Mouse (Mus musculus): ENCODE data around the gene Cd59a. TPM values are rescaled to one million over a fixed set of nuclear protein-coding genes. Genes with fewer than 3 reads are reported as not detected.
"Not testable (repeated sequence)": the region's sequence is repeated elsewhere in the genome, so short reads cannot be mapped to it uniquely, and the experiment has no call there.

Cd59a gene
- 174 and 250 TPM in 2 replicates for polyA plus RNA-seq (2012; ENCODE audit: insufficient read depth, insufficient read length, missing spikeins)

DNA sequence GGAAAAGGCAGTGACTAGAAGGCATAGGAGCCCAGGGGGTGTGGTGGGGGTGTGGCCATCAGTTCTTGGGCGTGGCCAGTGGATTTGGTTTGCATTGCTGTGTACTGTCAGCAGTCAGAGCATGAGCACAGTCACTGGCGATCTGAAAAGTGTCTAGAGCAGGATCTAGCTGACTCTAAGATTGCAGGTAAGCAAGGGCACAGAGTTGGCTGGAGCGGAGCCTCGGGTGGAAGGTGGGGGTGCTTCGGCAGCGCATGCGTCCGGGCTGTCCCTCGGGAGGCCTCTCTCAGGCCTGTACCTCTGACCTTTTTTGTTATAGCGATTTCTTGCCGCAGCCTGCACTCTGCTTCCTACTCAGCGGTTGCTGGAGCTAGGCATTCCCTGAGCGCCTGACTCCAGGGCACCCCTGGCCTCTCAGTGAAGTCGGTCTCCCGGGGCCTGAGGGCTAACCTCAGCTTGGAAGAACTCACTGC is at the start of gene Cd59a:
Gene Cd59a, plus strand, starts transcription at position 61 of the 473 bp plus-strand sequence.
- Histone ChIP-seq H3K4me3 (ENCODE audit: insufficient read depth, low read depth, low read length) (peak within 1 kb of the TSS; percentile 71), H3K27ac (replicated peaks; ENCODE audit: low read depth, low read length) (peak within 1 kb of the TSS; percentile 83), H3K4me1 (ENCODE audit: control insufficient read depth, insufficient read depth, insufficient read length, low read length) (peaks cover 6% of the 10 kb centered on the region; the same call in 1 of the 2 replicates)

DNA sequence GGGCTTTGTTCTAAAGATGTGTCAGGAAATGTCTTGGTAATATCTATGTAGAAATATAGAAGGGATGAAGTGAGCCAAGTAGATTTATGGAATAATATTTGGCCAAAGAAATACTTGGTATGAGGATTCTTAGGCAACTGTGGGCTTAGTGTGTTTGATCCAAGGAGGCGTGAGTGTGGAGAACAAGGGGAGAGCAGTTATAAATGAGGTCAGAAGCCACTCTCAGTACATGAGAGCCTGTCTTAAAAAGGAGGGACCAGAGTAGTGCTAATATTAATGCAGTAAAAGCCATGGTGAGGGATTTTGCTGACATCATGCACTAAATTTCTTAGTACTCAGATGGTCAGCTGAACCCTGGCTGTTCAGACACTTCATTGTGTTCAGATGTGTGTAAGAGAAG is 37.2 kb upstream of the Cd59a start:
- Histone ChIP-seq H3K4me1 (ENCODE audit: control insufficient read depth, insufficient read depth, insufficient read length, low read length) (no peaks in the 10 kb centered on the region), H3K27ac (replicated peaks; ENCODE audit: low read depth, low read length) (no peak overlapping the region), H3K4me3 (ENCODE audit: insufficient read depth, low read depth, low read length) (no peak overlapping the region)

DNA sequence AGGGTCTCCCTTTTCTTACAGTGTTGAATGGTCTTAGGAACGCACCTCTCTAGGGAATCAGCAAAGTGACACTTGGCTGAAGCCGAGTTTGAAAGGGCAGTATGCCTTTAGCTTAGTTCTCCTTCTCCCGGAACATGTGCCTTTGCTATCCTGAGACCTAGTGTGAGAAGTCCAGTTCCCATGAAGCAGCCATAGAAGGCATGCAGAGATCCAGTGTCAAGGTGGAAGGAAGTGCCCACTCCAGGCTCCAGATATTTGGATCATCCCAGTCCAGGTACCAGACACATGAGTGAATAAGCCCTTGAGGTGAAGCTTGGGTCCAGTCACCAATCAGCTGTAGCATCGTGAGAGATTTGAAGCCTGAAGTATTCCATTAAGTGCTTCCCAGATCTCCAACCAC is 36.6 kb upstream of the Cd59a start:
- Histone ChIP-seq H3K4me3 (ENCODE audit: insufficient read depth, low read depth, low read length) (no peak overlapping the region), H3K4me1 (ENCODE audit: control insufficient read depth, insufficient read depth, insufficient read length, low read length) (no peaks in the 10 kb centered on the region), H3K27ac (replicated peaks; ENCODE audit: low read depth, low read length) (no peak overlapping the region)

DNA sequence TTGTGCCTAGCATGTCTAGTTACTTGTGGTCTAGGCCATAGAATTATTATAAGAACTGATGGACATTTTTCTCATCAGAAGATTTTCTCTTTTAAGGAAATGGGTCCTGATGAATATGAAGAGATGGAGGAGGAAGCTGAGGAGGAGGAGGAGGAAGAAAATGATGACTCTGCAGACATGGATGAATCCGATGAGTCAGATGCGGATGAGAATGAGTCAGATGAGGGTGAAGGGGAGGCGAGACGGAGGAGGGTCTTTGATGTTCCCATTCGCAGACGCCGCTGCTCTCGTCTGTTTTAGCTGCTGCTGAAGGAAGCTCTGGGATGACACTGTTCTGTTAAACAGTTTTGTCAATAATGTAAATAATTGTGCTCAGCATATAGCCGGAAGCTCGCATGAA is 35.8 kb upstream of the Cd59a start:
- Histone ChIP-seq H3K4me1 (ENCODE audit: control insufficient read depth, insufficient read depth, insufficient read length, low read length) (no peaks in the 10 kb centered on the region), H3K27ac (replicated peaks; ENCODE audit: low read depth, low read length) (no peak overlapping the region)

DNA sequence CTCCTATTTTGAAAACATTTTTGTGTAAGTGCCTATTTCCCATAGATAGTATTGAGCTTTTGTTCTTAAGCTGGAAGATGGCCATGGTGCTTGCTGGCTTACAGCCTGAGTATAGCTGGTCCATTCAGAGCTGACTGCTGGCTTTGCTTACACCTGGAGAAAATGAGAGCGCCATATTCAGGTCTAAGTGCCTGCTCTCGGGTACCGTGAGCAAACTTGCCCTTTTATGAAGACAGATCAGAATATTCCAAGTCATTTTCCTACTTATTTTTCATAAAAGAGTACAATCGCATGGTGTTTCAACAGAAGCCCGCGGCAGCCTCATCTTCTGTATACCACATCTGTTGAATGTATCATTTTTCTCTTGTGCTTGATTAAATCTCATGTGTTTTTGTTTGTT is 34.6 kb upstream of the Cd59a start:
- Histone ChIP-seq H3K4me1 (ENCODE audit: control insufficient read depth, insufficient read depth, insufficient read length, low read length) (no peaks in the 10 kb centered on the region), H3K27ac (replicated peaks; ENCODE audit: low read depth, low read length) (no peak overlapping the region), H3K4me3 (ENCODE audit: insufficient read depth, low read depth, low read length) (no peak overlapping the region)

More for the DNA sequence above, 35.8 kb upstream of the Cd59a start:
- no peak overlapping the region for H3K4me3 ChIP-seq (ENCODE audit: insufficient read depth, low read depth, low read length)

DNA sequence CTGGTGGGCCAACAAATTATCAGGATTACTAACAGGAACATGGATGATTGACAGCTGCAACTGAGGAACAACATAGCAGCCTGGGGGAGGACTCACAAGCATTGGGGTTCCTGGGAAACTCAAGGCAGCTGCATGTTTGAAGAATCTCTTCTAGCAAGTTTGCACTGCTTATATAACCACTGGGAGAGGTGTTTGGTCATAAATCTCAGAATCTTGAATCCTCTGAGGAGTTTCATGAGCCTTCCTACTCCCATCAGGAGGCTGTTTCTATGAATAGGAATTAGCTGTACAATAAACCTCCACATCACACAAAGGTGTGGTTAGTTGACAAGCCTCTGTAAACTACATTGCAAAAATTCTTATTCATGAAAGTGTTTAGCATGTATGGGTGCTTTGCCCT is 32.9 kb upstream of the Cd59a start:
- Histone ChIP-seq H3K27ac (replicated peaks; ENCODE audit: low read depth, low read length) (no peak overlapping the region), H3K4me1 (ENCODE audit: control insufficient read depth, insufficient read depth, insufficient read length, low read length) (no peaks in the 10 kb centered on the region), H3K4me3 (ENCODE audit: insufficient read depth, low read depth, low read length) (no peak overlapping the region)

DNA sequence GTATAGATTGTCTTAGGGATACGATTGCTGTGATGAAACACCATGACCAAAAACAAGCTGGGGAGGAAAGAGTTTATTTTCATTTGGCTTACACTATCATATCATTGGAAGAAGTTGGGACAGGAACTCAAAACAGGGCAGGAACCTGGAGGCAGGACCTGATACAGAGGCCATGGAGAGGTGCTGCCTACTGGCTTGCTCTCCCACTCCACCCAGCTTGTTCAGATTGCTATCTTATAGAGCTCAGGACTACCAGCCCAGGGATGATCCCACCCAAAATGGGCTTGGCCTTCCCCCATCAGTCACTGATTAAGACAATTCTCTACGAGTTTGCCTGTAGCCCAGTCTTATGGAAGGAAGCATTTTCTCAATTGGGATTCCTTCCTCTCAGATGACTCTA is 31.4 kb upstream of the Cd59a start:
- Histone ChIP-seq H3K27ac (replicated peaks; ENCODE audit: low read depth, low read length) (no peak overlapping the region), H3K4me3 (ENCODE audit: insufficient read depth, low read depth, low read length) (no peak overlapping the region), H3K4me1 (ENCODE audit: control insufficient read depth, insufficient read depth, insufficient read length, low read length) (no peaks in the 10 kb centered on the region)

DNA sequence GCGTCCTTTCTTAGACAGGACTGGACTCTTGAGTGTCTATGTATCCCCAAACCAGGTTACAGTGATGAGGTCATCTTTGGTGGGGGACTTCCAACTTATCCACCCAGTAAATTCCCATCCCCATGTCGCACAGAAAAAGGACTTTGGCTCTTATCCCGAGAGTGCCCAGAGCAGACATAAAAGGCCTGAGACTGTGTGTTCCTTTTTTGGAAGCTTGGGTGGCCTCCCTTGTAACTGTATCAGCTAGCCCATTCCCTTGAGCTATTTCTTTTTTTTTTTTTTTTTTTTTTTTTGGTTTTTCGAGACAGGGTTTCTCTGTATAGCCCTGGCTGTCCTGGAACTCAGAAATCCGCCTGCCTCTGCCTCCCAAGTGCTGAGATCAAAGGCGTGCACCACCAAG is 30.1 kb upstream of the Cd59a start, which contains the start of gene Gm10912:
Gene Gm10912, plus strand, starts transcription at position 301 of the 400 bp plus-strand sequence.
- not testable (repeated sequence) for H3K4me1 ChIP-seq (ENCODE audit: control insufficient read depth, insufficient read depth, insufficient read length, low read length); H3K27ac ChIP-seq (replicated peaks; ENCODE audit: low read depth, low read length); H3K4me3 ChIP-seq (ENCODE audit: insufficient read depth, low read depth, low read length)

DNA sequence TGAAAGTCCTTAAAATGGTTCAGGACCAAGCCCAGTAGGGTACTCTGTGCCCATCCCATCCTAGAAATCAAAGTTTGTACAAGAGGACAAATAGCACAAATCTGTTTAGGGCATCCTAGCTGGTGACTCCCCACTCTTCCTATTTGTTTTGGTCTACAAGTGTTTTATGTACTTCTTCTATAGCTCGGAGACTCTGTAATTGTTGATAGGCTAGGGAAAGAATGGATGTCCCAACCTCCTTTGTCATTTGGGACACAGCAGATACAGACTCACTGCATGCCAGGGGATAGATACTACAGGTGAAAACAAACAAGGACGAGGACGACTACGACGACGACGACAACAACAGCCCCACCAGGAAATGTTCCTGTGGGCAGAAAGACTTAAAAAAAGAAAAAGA is 27.2 kb upstream of the Cd59a start, which contains the start of gene Gm10799:
Gene Gm10799, minus strand, starts transcription at position 101 of the 400 bp plus-strand sequence.
- not testable (repeated sequence) for H3K27ac ChIP-seq (replicated peaks; ENCODE audit: low read depth, low read length); H3K4me1 ChIP-seq (ENCODE audit: control insufficient read depth, insufficient read depth, insufficient read length, low read length); H3K4me3 ChIP-seq (ENCODE audit: insufficient read depth, low read depth, low read length)

DNA sequence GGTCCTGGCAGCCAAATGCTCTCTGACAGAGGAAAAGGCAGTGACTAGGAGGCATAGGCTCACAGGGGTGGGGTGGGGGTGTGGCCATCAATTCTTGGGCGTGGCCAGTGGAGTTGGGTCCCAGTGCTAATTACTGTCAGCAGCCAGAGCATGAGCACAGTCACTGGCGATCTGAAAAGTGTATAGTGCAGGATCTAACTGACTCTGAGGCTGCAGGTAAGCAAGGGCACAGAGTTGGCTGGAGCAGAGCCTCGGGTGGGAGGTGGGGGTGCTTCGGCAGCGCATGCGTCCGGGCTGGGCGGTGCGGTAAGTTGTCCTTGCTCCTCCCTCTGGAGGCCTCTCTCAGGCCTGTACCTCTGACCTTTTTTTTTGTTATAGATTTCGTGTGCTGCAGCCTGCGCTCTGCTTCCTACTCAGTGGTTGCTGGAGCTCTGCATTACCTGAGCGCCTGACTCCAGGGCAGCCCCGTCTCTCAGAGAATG is 25.9 kb upstream of the Cd59a start, which contains the start of gene Cd59b:
Gene Cd59b, plus strand, starts transcription at position 146 of the 482 bp plus-strand sequence.
- Histone ChIP-seq H3K4me1 (ENCODE audit: control insufficient read depth, insufficient read depth, insufficient read length, low read length) (no peaks in the 10 kb centered on the region), H3K27ac (replicated peaks; ENCODE audit: low read depth, low read length) (peak within 1 kb of the TSS; percentile 75; the same call in 1 of the 2 replicates), H3K4me3 (ENCODE audit: insufficient read depth, low read depth, low read length) (peak within 1 kb of the TSS; percentile 73)

DNA sequence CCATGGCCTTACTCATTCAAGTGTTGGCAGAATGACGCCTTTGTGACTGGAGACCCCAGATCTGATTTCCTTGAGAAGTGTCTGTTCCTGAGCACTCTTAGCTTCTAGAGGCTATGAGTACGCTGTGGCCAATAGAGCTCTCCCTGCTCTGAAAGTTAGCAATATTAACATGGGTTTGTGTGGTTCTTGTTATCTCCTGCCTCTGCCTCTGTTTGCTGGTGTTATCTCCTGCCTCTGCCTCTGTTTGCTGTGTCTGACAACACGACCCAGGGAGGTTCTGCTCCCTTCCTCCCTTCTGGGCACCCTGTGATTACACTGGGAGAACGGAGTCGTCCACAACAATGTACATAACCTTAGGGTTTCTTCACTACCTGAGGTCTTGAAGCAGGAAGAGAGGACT is 17.3 kb upstream of the Cd59a start:
- not testable (repeated sequence) for H3K27ac ChIP-seq (replicated peaks; ENCODE audit: low read depth, low read length); H3K4me1 ChIP-seq (ENCODE audit: control insufficient read depth, insufficient read depth, insufficient read length, low read length); H3K4me3 ChIP-seq (ENCODE audit: insufficient read depth, low read depth, low read length)

DNA sequence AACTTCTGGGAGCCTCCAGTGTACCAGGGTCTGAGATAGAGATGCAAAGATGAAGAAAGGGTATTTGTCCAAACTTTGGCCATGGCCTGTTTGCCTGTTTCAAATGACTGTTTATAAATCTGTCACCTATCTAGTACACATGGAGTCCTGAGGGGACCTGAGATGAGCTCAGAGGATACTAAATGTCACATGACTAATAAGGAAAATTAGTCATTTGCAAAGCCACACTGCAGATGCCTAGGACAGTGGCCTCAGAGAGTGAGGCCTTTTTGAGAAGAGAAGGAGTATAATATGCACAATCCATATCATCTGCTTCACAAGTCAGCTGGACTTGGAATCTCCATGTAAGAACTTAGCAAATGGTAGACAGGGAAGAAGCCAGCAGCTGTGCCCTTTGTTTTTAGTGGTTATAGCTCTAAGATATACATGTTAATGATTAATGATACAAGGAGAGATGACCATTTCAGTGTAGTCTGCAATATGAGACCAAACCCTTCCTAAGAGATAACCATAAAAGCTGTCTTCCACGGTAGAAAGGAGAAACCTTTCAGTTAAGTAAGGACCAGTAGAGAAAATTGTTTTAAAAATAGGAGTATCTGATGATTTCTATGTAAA is 14.1 kb upstream of the Cd59a start:
- H3K4me3 ChIP-seq (ENCODE audit: insufficient read depth, low read depth, low read length); H3K4me1 ChIP-seq (ENCODE audit: control insufficient read depth, insufficient read depth, insufficient read length, low read length); H3K27ac ChIP-seq (replicated peaks; ENCODE audit: low read depth, low read length): not testable (repeated sequence)

DNA sequence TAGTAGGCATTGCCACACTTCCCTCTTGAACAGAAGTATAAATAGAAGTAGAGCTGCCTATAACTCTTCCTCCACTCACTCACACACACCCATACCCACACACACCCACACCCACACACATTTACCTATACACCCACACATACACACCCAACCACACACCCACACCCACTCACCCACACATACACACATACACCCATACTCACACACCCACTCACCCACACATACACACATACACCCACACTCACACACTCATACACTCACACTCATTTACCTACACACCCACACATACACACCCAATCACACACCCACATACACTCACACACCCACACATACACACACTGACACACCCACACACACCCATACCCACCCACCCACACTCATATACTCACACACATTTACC is 13.1 kb upstream of the Cd59a start:
- no peak overlapping the region for H3K27ac ChIP-seq (replicated peaks; ENCODE audit: low read depth, low read length)
- H3K4me1 ChIP-seq (ENCODE audit: control insufficient read depth, insufficient read depth, insufficient read length, low read length): no peaks in the 10 kb centered on the region
- H3K4me3 ChIP-seq (ENCODE audit: insufficient read depth, low read depth, low read length): no peak overlapping the region

DNA sequence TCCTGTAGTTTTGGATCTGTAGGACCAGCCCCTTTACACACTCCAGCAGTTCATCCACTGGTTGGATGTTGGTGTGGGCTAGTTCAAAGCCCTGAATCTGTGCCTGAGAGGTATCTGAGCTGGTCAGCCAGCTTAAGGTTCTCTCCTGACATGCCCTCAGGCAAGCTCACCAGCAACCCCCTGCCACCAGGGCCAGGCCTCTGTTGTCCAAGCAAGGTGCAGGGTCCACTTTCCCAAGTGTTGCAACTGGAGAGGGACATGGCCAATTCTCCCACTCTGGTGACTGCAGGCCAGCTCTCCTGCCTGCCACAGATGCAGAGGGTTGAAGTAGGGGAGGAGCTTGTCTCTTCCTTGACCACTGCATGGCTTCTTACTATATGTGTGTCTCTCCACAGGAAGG is 11.6 kb upstream of the Cd59a start:
- H3K27ac ChIP-seq (replicated peaks; ENCODE audit: low read depth, low read length); H3K4me1 ChIP-seq (ENCODE audit: control insufficient read depth, insufficient read depth, insufficient read length, low read length); H3K4me3 ChIP-seq (ENCODE audit: insufficient read depth, low read depth, low read length): not testable (repeated sequence)

DNA sequence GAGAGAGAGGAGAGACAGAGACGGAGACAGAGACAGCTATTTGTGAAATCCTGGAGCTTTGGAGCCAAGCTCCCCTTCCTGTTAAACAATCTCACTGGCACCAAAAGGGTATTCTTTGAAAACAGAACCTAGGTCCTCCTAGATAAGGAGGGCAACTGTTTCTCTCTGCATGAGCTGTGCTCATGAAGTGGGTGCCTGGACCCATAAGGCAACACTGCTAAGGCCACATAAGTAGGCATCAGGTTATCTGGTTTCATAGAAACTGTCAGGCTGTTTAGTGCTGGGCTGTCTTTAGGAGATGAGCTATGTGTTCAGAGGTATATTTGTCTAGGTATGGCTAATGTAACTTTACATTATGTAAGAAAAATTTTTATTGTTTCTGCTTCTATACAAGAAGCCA is 8.0 kb upstream of the Cd59a start:
- not testable (repeated sequence) for H3K4me3 ChIP-seq (ENCODE audit: insufficient read depth, low read depth, low read length); H3K4me1 ChIP-seq (ENCODE audit: control insufficient read depth, insufficient read depth, insufficient read length, low read length); H3K27ac ChIP-seq (replicated peaks; ENCODE audit: low read depth, low read length)

DNA sequence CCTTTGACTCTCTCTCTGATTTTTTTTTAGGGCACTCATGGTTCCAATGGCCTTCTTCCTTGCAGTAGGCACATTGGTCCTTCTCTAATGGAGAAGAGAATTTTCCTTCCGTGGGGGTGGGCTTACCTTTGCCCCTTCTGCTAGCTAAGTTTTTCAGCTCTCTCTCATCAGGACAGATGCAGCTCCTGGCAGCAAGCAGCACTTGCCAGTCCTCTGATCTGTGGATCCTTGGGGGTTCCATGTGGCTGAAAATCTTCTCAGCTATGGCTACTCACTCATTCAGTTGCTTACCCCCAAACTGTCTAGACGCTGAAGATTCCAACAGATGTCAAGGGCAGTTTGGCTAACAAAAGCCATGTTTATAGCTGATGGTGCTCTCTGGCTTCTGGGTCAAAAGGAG is 2.3 kb upstream of the Cd59a start:
- peaks cover 2% of the 10 kb centered on the region; the same call in 1 of the 2 replicates for H3K4me1 ChIP-seq (ENCODE audit: control insufficient read depth, insufficient read depth, insufficient read length, low read length)
- H3K27ac ChIP-seq (replicated peaks; ENCODE audit: low read depth, low read length): no peak overlapping the region
- H3K4me3 ChIP-seq (ENCODE audit: insufficient read depth, low read depth, low read length): no peak overlapping the region

Measured in brown adipose tissue, adult 24 weeks (tissue).